Mouse (Mus musculus): ENCODE results near the gene Itpk1. TPM values are rescaled to one million over a fixed set of nuclear protein-coding genes. Genes with fewer than 3 reads are reported as not detected.

Itpk1 gene
- polyA plus RNA-seq, 1 experiment from 2014 or later, result 16.9 TPM

- Histone ChIP-seq H3K27ac (replicated peaks) (no peak overlapping the region), H3K36me3 (no peaks in the 10 kb centered on the region), H3K4me1 (peaks cover 30% of the 10 kb centered on the region), H3K9me3 (replicated peaks) (no peaks in the 10 kb centered on the region), H3K27me3 (ENCODE audit: low read depth, poor library complexity, severe bottlenecking) (no peaks in the 10 kb centered on the region), H3K4me3 (no peak overlapping the region)
- DNase-seq (ENCODE audit: low spot score), result no peak
- 85% methylated on average over 7 of the region's 7 CpGs for WGBS
Observed at GRCm38 (mm10) chr12:102725761-102726175, 21.0 kb upstream of the Itpk1 start.

GRCm38 (mm10) chr12:102725146-102725545 is 20.4 kb upstream of the Itpk1 start:
- 87% methylated on average over 6 of the region's 6 CpGs for WGBS
- Histone ChIP-seq H3K27me3 (ENCODE audit: low read depth, poor library complexity, severe bottlenecking) (no peaks in the 10 kb centered on the region), H3K4me1 (peaks cover 24% of the 10 kb centered on the region), H3K4me3 (no peak overlapping the region), H3K27ac (replicated peaks) (no peak overlapping the region), H3K36me3 (no peaks in the 10 kb centered on the region), H3K9me3 (replicated peaks) (no peaks in the 10 kb centered on the region)
- DNase-seq (ENCODE audit: low spot score), result no peak

DNA sequence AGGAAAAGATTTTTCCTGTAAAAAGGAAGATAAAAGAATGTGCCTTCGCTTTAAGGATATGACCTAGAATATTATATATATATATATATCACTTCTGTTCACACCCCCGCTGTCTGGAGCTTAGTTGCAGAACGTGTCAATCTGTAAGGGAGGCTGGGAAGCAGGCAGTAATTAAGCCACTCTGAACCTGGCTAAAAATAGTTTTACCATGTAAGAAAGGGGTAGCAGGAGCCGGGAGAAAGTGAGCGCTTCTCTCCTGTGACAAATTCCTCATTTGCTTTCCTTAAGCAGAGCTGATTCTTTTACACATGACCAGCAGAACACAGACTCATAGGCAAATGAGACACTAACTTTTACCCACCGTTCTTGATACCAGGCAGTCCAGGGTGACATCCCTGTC is 19.1 kb upstream of the Itpk1 start:
- Histone ChIP-seq H3K4me3 (no peak overlapping the region), H3K9me3 (replicated peaks) (no peaks in the 10 kb centered on the region), H3K27ac (replicated peaks) (no peak overlapping the region), H3K4me1 (peaks cover 24% of the 10 kb centered on the region), H3K36me3 (no peaks in the 10 kb centered on the region), H3K27me3 (ENCODE audit: low read depth, poor library complexity, severe bottlenecking) (no peaks in the 10 kb centered on the region)
- WGBS, result 88% methylated on average over 6 of the region's 6 CpGs
- no peak for DNase-seq (ENCODE audit: low spot score)

DNA sequence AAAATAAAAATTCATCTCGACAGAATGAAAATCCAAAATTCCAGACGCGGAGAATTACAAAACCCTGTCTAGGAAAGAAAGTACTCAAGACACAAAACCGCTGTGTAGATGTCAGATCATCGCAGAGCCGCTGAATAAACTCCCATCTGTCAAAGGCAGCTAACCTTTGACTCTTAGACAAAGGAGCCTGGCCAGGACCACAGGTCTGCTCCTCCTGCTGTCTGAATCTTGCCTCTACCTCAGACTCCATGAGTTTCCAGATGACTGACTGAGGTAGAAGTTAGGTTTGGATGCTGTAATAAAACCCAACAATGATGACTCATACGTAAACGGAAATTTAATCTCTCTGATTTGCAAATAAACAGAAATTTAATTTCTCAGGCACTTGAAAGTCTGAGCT is 18.2 kb upstream of the Itpk1 start:
- Histone ChIP-seq H3K9me3 (replicated peaks) (no peaks in the 10 kb centered on the region), H3K4me1 (peaks cover 24% of the 10 kb centered on the region), H3K27me3 (ENCODE audit: low read depth, poor library complexity, severe bottlenecking) (no peaks in the 10 kb centered on the region), H3K27ac (replicated peaks) (no peak overlapping the region), H3K36me3 (no peaks in the 10 kb centered on the region), H3K4me3 (no peak overlapping the region)
- 69% methylated on average over 8 of the region's 8 CpGs for WGBS
- no peak for DNase-seq (ENCODE audit: low spot score)

- WGBS, result 56% methylated on average over 11 of the region's 11 CpGs
- H3K9me3 ChIP-seq (replicated peaks), result no peaks in the 10 kb centered on the region
- H3K27me3 ChIP-seq (ENCODE audit: low read depth, poor library complexity, severe bottlenecking), result no peaks in the 10 kb centered on the region
- no peak overlapping the region for H3K4me3 ChIP-seq
- no peak for DNase-seq (ENCODE audit: low spot score)
- H3K27ac ChIP-seq (replicated peaks), result peak overlapping the region; percentile 53
- H3K36me3 ChIP-seq, result no peaks in the 10 kb centered on the region
- H3K4me1 ChIP-seq, result peaks cover 24% of the 10 kb centered on the region
Observed at GRCm38 (mm10) chr12:102722451-102722850, 17.7 kb upstream of the Itpk1 start.

DNA sequence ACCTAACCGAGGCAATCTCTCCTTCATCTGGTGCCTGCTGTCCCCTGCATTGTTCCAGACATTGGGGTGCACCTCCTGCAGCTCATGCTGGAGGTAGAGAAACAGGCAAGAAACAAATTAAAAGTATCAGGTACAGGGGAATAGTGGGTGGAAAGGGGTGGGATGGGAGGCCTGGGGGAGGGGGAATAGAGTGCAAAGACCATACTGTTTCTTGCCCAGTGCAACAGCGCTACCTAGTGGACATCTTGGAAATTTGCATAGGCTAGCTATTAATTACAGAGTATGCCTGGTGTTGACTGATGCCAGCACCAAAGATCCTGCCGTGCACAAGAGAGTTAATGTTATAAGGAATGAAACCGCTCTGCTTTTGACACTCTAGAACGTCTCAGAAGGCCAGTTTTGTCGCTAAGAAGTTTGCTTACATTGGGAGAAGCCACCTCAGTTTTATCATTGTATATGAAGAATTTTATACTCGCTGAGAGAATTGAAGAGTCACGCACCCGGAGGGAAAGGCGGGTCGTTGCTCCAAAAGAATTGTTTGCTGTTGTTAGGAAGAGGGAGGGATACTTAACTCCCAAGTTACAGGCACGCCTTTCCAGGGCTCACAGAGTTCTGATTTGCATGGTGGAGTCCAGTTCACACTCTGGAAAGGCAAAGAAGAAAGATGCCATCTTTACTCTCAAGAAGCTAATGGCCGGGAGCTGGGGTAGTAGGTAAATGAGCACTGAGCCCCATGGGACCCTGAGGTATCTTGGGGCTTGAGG is 15.0 kb upstream of the Itpk1 start:
- Histone ChIP-seq H3K27ac (replicated peaks) (no peak overlapping the region; the same call in 1 of the 2 replicates), H3K4me1 (peaks cover 24% of the 10 kb centered on the region), H3K4me3 (no peak overlapping the region), H3K36me3 (no peaks in the 10 kb centered on the region), H3K27me3 (ENCODE audit: low read depth, poor library complexity, severe bottlenecking) (no peaks in the 10 kb centered on the region), H3K9me3 (replicated peaks) (no peaks in the 10 kb centered on the region)
- peak; percentile 59 for DNase-seq (ENCODE audit: low spot score)
- 32% methylated on average over 13 of the region's 13 CpGs for WGBS

DNA sequence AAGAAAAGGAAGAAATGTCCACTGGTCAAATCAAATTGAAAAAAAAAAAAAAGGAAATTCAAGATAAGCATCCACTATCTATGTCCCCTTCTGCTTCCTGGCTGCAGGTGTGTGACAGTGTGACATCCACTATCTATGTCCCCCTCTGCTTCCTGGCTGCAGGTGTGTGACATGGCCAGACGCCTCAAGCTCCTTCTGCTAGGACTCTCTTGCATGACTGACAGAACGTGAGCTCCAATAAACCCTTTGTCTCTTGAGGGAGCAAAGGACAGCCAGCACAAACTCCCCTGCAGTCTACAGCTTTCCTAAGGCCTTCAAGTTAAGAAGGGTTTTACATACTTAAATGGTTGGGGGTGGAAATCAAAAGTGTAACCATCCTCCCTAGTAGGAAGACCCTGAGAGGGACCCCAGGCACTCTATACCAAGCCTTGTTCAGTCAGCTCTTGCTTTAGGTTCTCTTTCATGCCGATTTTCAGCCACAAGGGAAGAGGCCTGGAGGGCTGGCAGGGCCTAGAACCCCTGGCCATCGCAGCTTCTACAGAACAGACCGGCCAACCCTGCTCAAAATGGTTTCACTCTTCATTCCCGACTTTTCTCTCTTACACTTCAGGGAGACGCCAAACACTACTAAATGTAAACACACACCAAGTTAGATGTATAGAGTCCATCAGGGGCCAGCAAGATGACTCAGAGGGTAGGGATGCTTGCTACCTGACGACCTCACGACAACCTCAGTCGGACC is 10.1 kb upstream of the Itpk1 start:
- DNase-seq (ENCODE audit: low spot score), result no peak
- H3K27ac ChIP-seq (replicated peaks), result no peak overlapping the region
- no peaks in the 10 kb centered on the region for H3K27me3 ChIP-seq (ENCODE audit: low read depth, poor library complexity, severe bottlenecking)
- H3K4me3 ChIP-seq, result no peak overlapping the region
- H3K9me3 ChIP-seq (replicated peaks), result no peaks in the 10 kb centered on the region
- WGBS, result 86% methylated on average over 10 of the region's 10 CpGs
- H3K36me3 ChIP-seq, result no peaks in the 10 kb centered on the region
- H3K4me1 ChIP-seq, result peaks cover 21% of the 10 kb centered on the region

DNA sequence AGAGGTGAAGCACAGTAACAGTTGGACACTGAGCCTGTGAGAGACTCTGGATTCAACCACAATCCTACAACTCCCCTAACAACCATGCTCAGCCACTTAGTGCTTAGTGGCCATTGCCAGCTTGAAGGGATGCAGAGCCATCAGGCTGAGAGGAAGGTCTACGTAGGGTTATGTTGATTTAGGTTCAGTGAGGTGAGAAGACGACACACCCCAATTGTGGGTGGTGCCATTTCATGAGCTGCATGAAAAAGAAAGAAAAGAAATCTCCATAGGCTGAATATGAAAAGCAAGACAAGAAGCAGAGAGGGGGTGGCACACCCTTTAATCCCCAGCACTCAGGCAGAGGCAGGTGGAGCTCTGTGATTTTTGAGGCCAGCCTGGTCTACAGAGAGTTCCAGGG is 9.4 kb upstream of the Itpk1 start:
- Histone ChIP-seq H3K36me3 (no peaks in the 10 kb centered on the region), H3K4me3 (no peak overlapping the region), H3K9me3 (replicated peaks) (no peaks in the 10 kb centered on the region), H3K27me3 (ENCODE audit: low read depth, poor library complexity, severe bottlenecking) (no peaks in the 10 kb centered on the region), H3K4me1 (peaks cover 16% of the 10 kb centered on the region), H3K27ac (replicated peaks) (no peak overlapping the region)
- no peak for DNase-seq (ENCODE audit: low spot score)
- WGBS, result 69% methylated on average over 2 of the region's 2 CpGs

GRCm38 (mm10) chr12:102713153-102713865 is 8.6 kb upstream of the Itpk1 start:
- Histone ChIP-seq H3K9me3 (replicated peaks) (no peaks in the 10 kb centered on the region), H3K36me3 (no peaks in the 10 kb centered on the region), H3K27ac (replicated peaks) (no peak overlapping the region), H3K4me1 (peaks cover 17% of the 10 kb centered on the region), H3K4me3 (no peak overlapping the region), H3K27me3 (ENCODE audit: low read depth, poor library complexity, severe bottlenecking) (peaks cover 3% of the 10 kb centered on the region; the same call in 1 of the 2 replicates)
- WGBS, result 84% methylated on average over 20 of the region's 20 CpGs
- no peak for DNase-seq (ENCODE audit: low spot score)

- DNase-seq (ENCODE audit: low spot score), result peak; percentile 44
- 49% methylated on average over 4 of the region's 4 CpGs for WGBS
- H3K4me3 ChIP-seq, result no peak overlapping the region
Observed at GRCm38 (mm10) chr12:102710851-102711375, 6.2 kb upstream of the Itpk1 start.

GRCm38 (mm10) chr12:102709896-102710295 is 5.2 kb upstream of the Itpk1 start:
- H3K27me3 ChIP-seq (ENCODE audit: low read depth, poor library complexity, severe bottlenecking), result peaks cover 27% of the 10 kb centered on the region
- no peak for DNase-seq (ENCODE audit: low spot score)
- no peak overlapping the region for H3K4me3 ChIP-seq
- no peak overlapping the region for H3K27ac ChIP-seq (replicated peaks)
- H3K36me3 ChIP-seq, result no peaks in the 10 kb centered on the region
- no peaks in the 10 kb centered on the region for H3K9me3 ChIP-seq (replicated peaks)
- WGBS, result 90% methylated on average over 5 of the region's 5 CpGs
- H3K4me1 ChIP-seq, result peaks cover 35% of the 10 kb centered on the region

More at GRCm38 (mm10) chr12:102710851-102711375, 6.2 kb upstream of the Itpk1 start:
- no peaks in the 10 kb centered on the region for H3K9me3 ChIP-seq (replicated peaks)
- H3K27me3 ChIP-seq (ENCODE audit: low read depth, poor library complexity, severe bottlenecking), result peaks cover 27% of the 10 kb centered on the region
- no peaks in the 10 kb centered on the region for H3K36me3 ChIP-seq
- H3K27ac ChIP-seq (replicated peaks), result no peak overlapping the region
- peaks cover 26% of the 10 kb centered on the region for H3K4me1 ChIP-seq

DNA sequence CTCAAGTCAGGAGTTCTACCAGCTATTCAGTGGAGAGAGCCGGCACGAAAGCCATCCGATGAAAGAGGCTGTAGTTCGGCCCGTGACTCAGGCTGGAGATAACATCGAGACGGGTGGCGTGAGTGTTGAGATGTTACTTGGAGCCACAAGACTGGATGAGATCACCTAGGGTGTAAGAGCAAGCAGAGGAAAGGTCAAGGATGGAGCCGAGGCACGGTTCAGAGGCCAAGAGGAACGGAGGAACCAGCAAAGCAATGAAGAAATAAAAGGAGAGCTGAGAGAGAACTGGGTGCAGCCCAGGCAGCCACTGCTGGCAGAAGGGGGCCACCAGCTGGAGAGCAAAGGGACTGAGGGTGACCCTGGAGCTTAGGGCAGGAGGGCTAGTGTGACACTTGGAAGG is 3.5 kb upstream of the Itpk1 start:
- 81% methylated on average over 11 of the region's 11 CpGs for WGBS
- H3K4me1 ChIP-seq, result peaks cover 50% of the 10 kb centered on the region
- no peak overlapping the region for H3K4me3 ChIP-seq
- H3K9me3 ChIP-seq (replicated peaks), result no peaks in the 10 kb centered on the region
- DNase-seq (ENCODE audit: low spot score), result no peak
- peaks cover 36% of the 10 kb centered on the region for H3K27me3 ChIP-seq (ENCODE audit: low read depth, poor library complexity, severe bottlenecking)
- no peaks in the 10 kb centered on the region for H3K36me3 ChIP-seq
- H3K27ac ChIP-seq (replicated peaks), result no peak overlapping the region
